Mouse (Mus musculus) left cerebral cortex, adult 8-10 months (tissue): ENCODE measurements at regions not wholly inside any gene's neighbourhood (a gene's known extent, or its start where the extent isn't known, plus 50 kb on each side); places are given as distances from the start of the nearest gene placed in this dataset.

Experiments
- DNase-seq, 2 experiments: peaks; one replicate each; pipeline ENCODE4 v3.0.0; 2022; ENCODE audit warnings: low spot score in 2 of 2

GRCm38 (mm10) chr9:83273361-83273975, 127.0 kb upstream of the Hmgn3 start:
- peak in 1 of 2 experiments; percentile 11 for DNase-seq

GRCm38 (mm10) chr9:83265736-83266135, 119.3 kb upstream of the Hmgn3 start:
- no peak for DNase-seq

GRCm38 (mm10) chr9:83259511-83259910, 113.0 kb upstream of the Hmgn3 start:
- no peak for DNase-seq

- DNase-seq: peak in 1 of 2 experiments; percentile 10
Observed at GRCm38 (mm10) chr9:83258986-83259385, 112.5 kb upstream of the Hmgn3 start.

GRCm38 (mm10) chr9:83258476-83258875, 112.0 kb upstream of the Hmgn3 start:
- DNase-seq: no peak

- DNase-seq: no peak
Observed at GRCm38 (mm10) chr9:83254356-83254755, 107.9 kb upstream of the Hmgn3 start.

GRCm38 (mm10) chr9:83253789-83254188, 107.3 kb upstream of the Hmgn3 start:
- no peak for DNase-seq

GRCm38 (mm10) chr9:83251793-83252192, 105.3 kb upstream of the Hmgn3 start:
- no peak for DNase-seq

GRCm38 (mm10) chr9:83249871-83250270, 103.4 kb upstream of the Hmgn3 start:
- DNase-seq: no peak

- no peak for DNase-seq
Observed at GRCm38 (mm10) chr9:83248164-83248730, 101.8 kb upstream of the Hmgn3 start.

GRCm38 (mm10) chr9:83247066-83247668, 100.7 kb upstream of the Hmgn3 start:
- no peak for DNase-seq

GRCm38 (mm10) chr9:83241119-83241518, 94.6 kb upstream of the Hmgn3 start:
- DNase-seq: no peak

GRCm38 (mm10) chr9:83239097-83239496, 92.6 kb upstream of the Hmgn3 start:
- no peak for DNase-seq

GRCm38 (mm10) chr9:83221866-83222265, 75.4 kb upstream of the Hmgn3 start:
- no peak for DNase-seq

GRCm38 (mm10) chr9:83202583-83202982, 56.1 kb upstream of the Hmgn3 start:
- DNase-seq: no peak

- DNase-seq: peak in 1 of 2 experiments; percentile 39
Observed at GRCm38 (mm10) chr9:83199771-83200170, 53.3 kb upstream of the Hmgn3 start.

GRCm38 (mm10) chr9:83199176-83199575, 52.7 kb upstream of the Hmgn3 start:
- no peak for DNase-seq

- DNase-seq: no peak
Observed at GRCm38 (mm10) chr9:83197013-83197412, 50.5 kb upstream of the Hmgn3 start.
